Mouse (Mus musculus): ENCODE data around the gene Ccdc126. TPM values are rescaled to one million over a fixed set of nuclear protein-coding genes. Genes with fewer than 3 reads are reported as not detected.

Gene Ccdc126
- polyA plus RNA-seq, 1 experiment from 2014 or later: 12.4 TPM

GRCm38 (mm10) chr6:49321341-49321740 is 2.3 kb downstream of the Ccdc126 start:
- H3K9me3 ChIP-seq: no peaks in the 10 kb centered on the region
- 65% methylated on average over 3 of the region's 3 CpGs for WGBS
- no peak overlapping the region for H3K27ac ChIP-seq
- no peak overlapping the region for H3K9ac ChIP-seq
- no peaks in the 10 kb centered on the region for H3K27me3 ChIP-seq (replicated peaks)
- 0 out of 2 replicates have a peak, but pooled peaks cover 8% of the 10 kb centered on the region for H3K4me1 ChIP-seq
- H3K4me2 ChIP-seq: no peak overlapping the region
- no peaks in the 10 kb centered on the region for H3K36me3 ChIP-seq
- no peak overlapping the region for H3K4me3 ChIP-seq (replicated peaks)
- no peak for ATAC-seq (ENCODE audit: insufficient read depth, low FRiP score, low read depth)

DNA sequence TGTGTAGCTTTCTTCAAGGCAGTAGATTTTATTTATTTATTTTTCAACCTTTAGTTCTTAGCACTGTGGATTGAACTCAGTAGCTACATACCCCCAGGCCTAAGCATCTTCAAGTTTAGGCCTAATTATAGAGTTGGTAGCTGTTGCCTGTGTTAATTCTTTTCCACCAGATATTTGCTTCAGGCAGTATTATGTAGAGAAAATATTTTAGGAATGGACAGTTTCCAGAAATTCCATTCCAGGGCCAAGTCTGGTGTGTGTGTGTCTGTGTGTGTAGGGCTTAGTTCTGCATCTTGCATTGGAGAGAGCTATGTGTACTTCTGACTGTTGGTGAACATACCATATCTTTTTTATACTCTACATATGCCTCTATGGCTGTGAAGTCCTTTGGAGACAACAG is 3.0 kb downstream of the Ccdc126 start:
- Histone ChIP-seq H3K36me3 (no peaks in the 10 kb centered on the region), H3K9ac (no peak overlapping the region), H3K4me2 (no peak overlapping the region), H3K27me3 (replicated peaks) (no peaks in the 10 kb centered on the region), H3K9me3 (no peaks in the 10 kb centered on the region), H3K4me3 (replicated peaks) (no peak overlapping the region), H3K4me1 (0 out of 2 replicates have a peak, but pooled peaks cover 8% of the 10 kb centered on the region), H3K27ac (0 out of 2 replicates have a peak overlapping the region, but pooled peaks have one; percentile 54)
- ATAC-seq (ENCODE audit: insufficient read depth, low FRiP score, low read depth): no peak

DNA sequence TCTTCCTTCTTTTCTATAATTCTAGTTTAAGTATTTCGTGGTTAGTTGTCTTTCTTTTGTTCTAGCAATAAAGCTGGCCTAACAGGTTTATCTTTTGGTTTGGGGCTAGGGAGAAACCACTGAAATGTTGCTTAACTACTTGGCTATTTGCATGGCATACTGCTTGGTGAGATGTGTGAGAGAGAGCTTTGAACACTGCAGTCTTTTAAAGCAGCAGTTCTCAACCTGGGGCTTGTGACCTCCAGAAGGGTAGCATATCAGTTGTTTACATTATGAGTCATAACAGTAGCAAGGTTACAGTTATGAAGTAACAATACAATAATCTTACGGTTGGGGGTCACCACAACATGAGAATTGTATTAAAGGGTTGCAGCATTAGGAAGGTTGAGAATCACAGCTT is 3.9 kb downstream of the Ccdc126 start:
- no peak for ATAC-seq (ENCODE audit: insufficient read depth, low FRiP score, low read depth)
- WGBS: 26% methylated on average over 2 of the region's 2 CpGs

DNA sequence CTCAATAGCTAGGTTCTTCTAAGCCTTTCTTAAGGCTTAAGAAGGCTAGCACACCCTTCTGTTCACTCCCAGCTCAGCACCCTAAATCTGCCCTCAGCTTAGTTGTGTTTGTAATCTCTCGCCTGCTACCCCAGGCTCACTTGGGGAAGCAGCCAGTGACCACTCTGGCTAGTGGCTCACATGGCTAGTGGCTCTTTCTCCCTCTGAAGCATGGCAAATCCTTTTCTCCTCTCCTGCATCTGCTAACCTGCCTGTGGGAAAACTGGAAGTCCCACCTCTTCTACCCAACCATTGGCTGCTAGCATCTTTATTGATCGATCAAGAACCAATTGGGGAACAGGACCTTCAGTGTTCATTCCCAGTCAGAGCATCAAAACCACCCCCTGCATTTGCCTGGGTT is 5.5 kb downstream of the Ccdc126 start:
- H3K4me2 ChIP-seq: no peak overlapping the region
- no peak overlapping the region for H3K27ac ChIP-seq
- H3K4me3 ChIP-seq (replicated peaks): no peak overlapping the region
- H3K27me3 ChIP-seq (replicated peaks): no peaks in the 10 kb centered on the region
- 0 out of 2 replicates have a peak, but pooled peaks cover 8% of the 10 kb centered on the region for H3K4me1 ChIP-seq
- no peak for ATAC-seq (ENCODE audit: insufficient read depth, low FRiP score, low read depth)
- no peak overlapping the region for H3K9ac ChIP-seq
- H3K36me3 ChIP-seq: no peaks in the 10 kb centered on the region
- WGBS: 77% methylated on average over 2 of the region's 2 CpGs
- no peaks in the 10 kb centered on the region for H3K9me3 ChIP-seq

More for the DNA sequence above, 3.9 kb downstream of the Ccdc126 start:
- H3K4me2 ChIP-seq: no peak overlapping the region
- no peaks in the 10 kb centered on the region for H3K27me3 ChIP-seq (replicated peaks)
- H3K4me3 ChIP-seq (replicated peaks): no peak overlapping the region
- H3K4me1 ChIP-seq: 0 out of 2 replicates have a peak, but pooled peaks cover 8% of the 10 kb centered on the region
- H3K27ac ChIP-seq: peak overlapping the region; percentile 37; the same call in 1 of the 2 replicates
- no peaks in the 10 kb centered on the region for H3K9me3 ChIP-seq
- no peaks in the 10 kb centered on the region for H3K36me3 ChIP-seq
- H3K9ac ChIP-seq: no peak overlapping the region

DNA sequence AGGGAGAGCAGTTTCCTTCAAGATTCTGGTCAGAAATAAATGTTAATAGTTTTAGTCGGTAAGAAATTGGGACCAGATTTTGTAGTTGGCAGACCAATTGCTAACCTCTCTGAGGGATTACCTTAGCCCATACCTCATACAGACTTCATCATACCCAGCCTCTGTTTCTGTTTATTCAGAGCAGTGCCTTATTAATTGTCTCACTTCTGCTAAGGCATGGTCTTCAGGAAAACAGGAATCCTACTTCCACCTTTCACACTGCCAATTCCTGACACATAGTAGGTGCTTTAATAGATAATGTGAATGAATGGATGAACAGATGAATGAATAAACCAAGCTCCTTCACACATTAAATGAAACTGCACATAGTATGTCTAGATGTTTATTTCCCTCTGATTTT is 6.2 kb downstream of the Ccdc126 start:
- no peak overlapping the region for H3K4me2 ChIP-seq
- H3K9me3 ChIP-seq: no peaks in the 10 kb centered on the region
- no peak overlapping the region for H3K9ac ChIP-seq
- no peak for ATAC-seq (ENCODE audit: insufficient read depth, low FRiP score, low read depth)
- no peak overlapping the region for H3K4me3 ChIP-seq (replicated peaks)
- no peak overlapping the region for H3K27ac ChIP-seq
- no peaks in the 10 kb centered on the region for H3K27me3 ChIP-seq (replicated peaks)
- WGBS: 85% methylated on average over 1 of the region's 1 CpGs
- H3K36me3 ChIP-seq: no peaks in the 10 kb centered on the region
- 0 out of 2 replicates have a peak, but pooled peaks cover 3% of the 10 kb centered on the region for H3K4me1 ChIP-seq

DNA sequence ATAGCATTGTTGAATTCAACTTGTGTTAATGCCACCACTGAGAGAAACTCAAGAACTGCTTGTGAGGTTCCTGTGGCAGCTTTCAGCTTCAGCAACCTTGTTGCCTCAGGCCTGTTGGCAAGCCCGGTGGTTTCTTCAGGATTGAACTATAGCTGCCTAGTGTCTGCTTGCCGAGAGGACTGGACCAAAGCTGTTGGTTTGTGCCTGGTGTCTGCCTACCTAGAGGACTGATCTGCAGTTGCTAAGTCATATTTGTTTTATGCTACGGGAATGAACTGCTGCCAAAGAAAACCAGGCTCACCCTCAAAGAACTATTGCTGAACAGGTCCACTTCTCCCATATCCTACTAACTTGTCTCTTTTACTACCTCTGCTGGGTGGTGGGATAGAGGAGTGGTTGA is 7.8 kb downstream of the Ccdc126 start:
- H3K9ac ChIP-seq: no peak overlapping the region
- H3K4me3 ChIP-seq (replicated peaks): no peak overlapping the region
- ATAC-seq (ENCODE audit: insufficient read depth, low FRiP score, low read depth): no peak
- 0 out of 2 replicates have a peak, but pooled peaks cover 3% of the 10 kb centered on the region for H3K4me1 ChIP-seq
- WGBS: 73% methylated on average over 3 of the region's 3 CpGs
- no peaks in the 10 kb centered on the region for H3K36me3 ChIP-seq
- no peaks in the 10 kb centered on the region for H3K9me3 ChIP-seq
- H3K27me3 ChIP-seq (replicated peaks): no peaks in the 10 kb centered on the region
- no peak overlapping the region for H3K27ac ChIP-seq
- no peak overlapping the region for H3K4me2 ChIP-seq

DNA sequence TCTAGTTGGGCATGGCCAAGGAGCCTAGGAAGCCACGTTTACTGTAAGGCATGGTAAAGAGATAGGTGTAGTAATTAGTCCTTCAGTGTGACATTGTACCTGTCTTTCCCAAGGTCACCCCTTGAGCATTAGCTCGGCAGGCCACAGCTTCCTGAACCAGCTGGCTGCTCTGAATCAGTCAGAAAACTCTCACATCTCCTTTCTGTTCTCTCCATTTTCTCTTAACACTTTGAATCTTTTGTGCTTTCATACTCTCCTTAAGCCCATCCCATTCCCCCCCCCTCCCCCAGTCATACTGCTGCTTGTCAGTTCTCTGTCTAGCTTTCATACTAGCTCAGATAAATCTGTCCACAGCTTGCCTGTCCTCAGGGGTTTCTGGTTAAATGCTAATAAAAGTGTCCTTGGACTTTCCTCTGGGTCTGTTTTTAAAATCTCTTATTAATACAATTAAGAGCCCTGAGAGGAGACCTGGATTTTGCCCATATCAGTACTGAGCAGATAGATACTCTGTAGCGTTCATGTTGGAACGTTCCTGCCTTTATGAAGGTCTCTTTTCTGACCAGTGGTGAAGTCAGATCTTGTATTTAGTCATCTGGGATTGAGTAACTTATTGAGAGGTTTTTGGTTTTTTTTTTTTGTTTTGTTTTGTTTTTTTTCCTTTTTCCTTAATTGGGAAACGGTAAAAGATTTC is 12.4 kb downstream of the Ccdc126 start:
- 55% methylated on average over 5 of the region's 5 CpGs for WGBS
- no peaks in the 10 kb centered on the region for H3K9me3 ChIP-seq

DNA sequence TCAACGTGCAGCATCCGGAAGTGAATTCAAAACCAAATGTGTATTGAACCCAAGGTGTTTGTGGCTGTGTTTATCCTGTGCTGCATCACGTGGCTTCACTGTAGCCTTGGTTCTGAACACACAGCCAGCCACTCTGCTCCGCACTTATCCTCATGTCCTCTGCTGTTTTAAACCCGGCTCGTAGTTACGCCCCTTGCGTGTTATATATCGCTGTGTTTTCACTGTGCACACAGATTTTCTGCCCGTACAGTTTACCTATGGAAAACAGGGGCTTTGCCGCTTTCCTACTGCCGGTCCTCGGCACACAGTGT is 12.9 kb downstream of the Ccdc126 start:
- 0 out of 2 replicates have a peak overlapping the region, but pooled peaks have one; percentile 5 for H3K4me2 ChIP-seq

More for the DNA sequence above, 12.4 kb downstream of the Ccdc126 start:
- H3K27ac ChIP-seq: no peak overlapping the region
- no peaks in the 10 kb centered on the region for H3K4me1 ChIP-seq
- 0 out of 2 replicates have a peak overlapping the region, but pooled peaks have one; percentile 5 for H3K4me2 ChIP-seq
- no peaks in the 10 kb centered on the region for H3K27me3 ChIP-seq (replicated peaks)
- no peaks in the 10 kb centered on the region for H3K36me3 ChIP-seq
- no peak overlapping the region for H3K4me3 ChIP-seq (replicated peaks)
- ATAC-seq (ENCODE audit: insufficient read depth, low FRiP score, low read depth): no peak
- no peak overlapping the region for H3K9ac ChIP-seq

GRCm38 (mm10) chr6:49338566-49338965 is 19.5 kb downstream of the Ccdc126 start:
- Histone ChIP-seq H3K4me2 (no peak overlapping the region), H3K9ac (no peak overlapping the region), H3K27me3 (replicated peaks) (no peaks in the 10 kb centered on the region), H3K36me3 (no peaks in the 10 kb centered on the region), H3K4me1 (no peaks in the 10 kb centered on the region), H3K27ac (no peak overlapping the region), H3K4me3 (replicated peaks) (no peak overlapping the region), H3K9me3 (no peaks in the 10 kb centered on the region)
- 36% methylated on average over 9 of the region's 9 CpGs for WGBS
- no peak for ATAC-seq (ENCODE audit: insufficient read depth, low FRiP score, low read depth)

More for the DNA sequence above, 12.9 kb downstream of the Ccdc126 start:
- H3K9me3 ChIP-seq: no peaks in the 10 kb centered on the region
- H3K9ac ChIP-seq: no peak overlapping the region
- peak; percentile 39; the same call in 1 of the 2 replicates for ATAC-seq (ENCODE audit: insufficient read depth, low FRiP score, low read depth)
- no peaks in the 10 kb centered on the region for H3K4me1 ChIP-seq
- H3K36me3 ChIP-seq: no peaks in the 10 kb centered on the region
- WGBS: 58% methylated on average over 13 of the region's 13 CpGs
- no peak overlapping the region for H3K27ac ChIP-seq
- H3K4me3 ChIP-seq (replicated peaks): no peak overlapping the region
- no peaks in the 10 kb centered on the region for H3K27me3 ChIP-seq (replicated peaks)

DNA sequence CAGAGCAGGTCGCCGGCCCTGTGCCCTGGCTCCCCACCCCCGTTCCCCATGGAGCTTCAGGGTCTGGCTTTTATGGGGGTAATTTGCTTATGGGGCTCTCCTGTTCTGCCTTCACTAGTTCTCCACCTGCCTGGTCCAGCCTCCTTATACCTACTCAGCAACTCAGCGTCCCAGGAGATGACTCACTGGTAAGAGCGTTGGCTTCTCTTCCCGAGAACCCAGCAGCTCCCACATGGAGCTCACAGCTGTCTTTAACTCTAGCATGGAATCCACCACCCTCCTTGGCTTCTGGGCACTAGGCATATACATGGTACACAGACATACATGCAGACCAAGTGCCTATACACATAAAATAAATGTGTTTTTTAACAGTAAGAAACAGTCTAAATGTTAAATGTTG is 20.1 kb downstream of the Ccdc126 start:
- Histone ChIP-seq H3K9ac (no peak overlapping the region), H3K36me3 (no peaks in the 10 kb centered on the region), H3K9me3 (no peaks in the 10 kb centered on the region), H3K27me3 (replicated peaks) (no peaks in the 10 kb centered on the region), H3K27ac (no peak overlapping the region), H3K4me3 (replicated peaks) (no peak overlapping the region), H3K4me2 (no peak overlapping the region), H3K4me1 (no peaks in the 10 kb centered on the region)
- no peak for ATAC-seq (ENCODE audit: insufficient read depth, low FRiP score, low read depth)
- WGBS: 38% methylated on average over 6 of the region's 6 CpGs

- Histone ChIP-seq H3K27ac (no peak overlapping the region), H3K4me2 (no peak overlapping the region), H3K36me3 (no peaks in the 10 kb centered on the region), H3K9me3 (no peaks in the 10 kb centered on the region), H3K4me3 (replicated peaks) (no peak overlapping the region), H3K27me3 (replicated peaks) (no peaks in the 10 kb centered on the region), H3K4me1 (no peaks in the 10 kb centered on the region), H3K9ac (no peak overlapping the region)
- WGBS: 81% methylated on average over 14 of the region's 14 CpGs
- ATAC-seq (ENCODE audit: insufficient read depth, low FRiP score, low read depth): no peak
These were observed 24.8 kb downstream of the Ccdc126 start for GRCm38 (mm10) chr6:49343737-49344469.

- H3K9me3 ChIP-seq: no peaks in the 10 kb centered on the region
- no peak overlapping the region for H3K27ac ChIP-seq
- H3K36me3 ChIP-seq: no peaks in the 10 kb centered on the region
- H3K9ac ChIP-seq: no peak overlapping the region
- no peaks in the 10 kb centered on the region for H3K4me1 ChIP-seq
- H3K4me3 ChIP-seq (replicated peaks): no peak overlapping the region
- 88% methylated on average over 7 of the region's 7 CpGs for WGBS
- ATAC-seq (ENCODE audit: insufficient read depth, low FRiP score, low read depth): peak; percentile 27; the same call in 1 of the 2 replicates
- no peaks in the 10 kb centered on the region for H3K27me3 ChIP-seq (replicated peaks)
- H3K4me2 ChIP-seq: no peak overlapping the region
These were observed 30.8 kb downstream of the Ccdc126 start for GRCm38 (mm10) chr6:49349826-49350225.
